Mouse (Mus musculus) gastrocnemius, postnatal 25 days (tissue): Measurements from ENCODE around the gene Col20a1. TPM values are rescaled to one million over a fixed set of nuclear protein-coding genes. Genes with fewer than 3 reads are reported as not detected.

ENCODE experiments used
- DNase-seq: peaks from one replicate; pipeline ENCODE4 v3.0.0; 2022
- total RNA-seq, 2 experiments: library from RNA; stranded (reverse); gene quantifications; 1 replicate in 1 of 2; 2 replicates in 1 of 2; pipeline ENCODE4 v1.2.3; 2021

Col20a1 gene
- total RNA-seq, 2 experiments from 2014 or later, result 2.3 to 2.9 TPM

- no peak for DNase-seq
Observed at GRCm38 (mm10) chr2:180995457-180995856, 9.1 kb downstream of the Col20a1 start.

- no peak for DNase-seq
Observed at GRCm38 (mm10) chr2:180996436-180996835, 10.1 kb downstream of the Col20a1 start.

- no peak for DNase-seq
Observed at GRCm38 (mm10) chr2:180996905-180997304, 10.6 kb downstream of the Col20a1 start.

GRCm38 (mm10) chr2:181007054-181007453 lies 20.7 kb downstream of the Col20a1 start:
- DNase-seq, result no peak

- DNase-seq, result no peak
Observed at GRCm38 (mm10) chr2:181008339-181008738, 22.0 kb downstream of the Col20a1 start.

- DNase-seq, result no peak
Observed at GRCm38 (mm10) chr2:181031406-181031934, 45.1 kb downstream of the Col20a1 start.

- no peak for DNase-seq
Observed at GRCm38 (mm10) chr2:181032407-181032806, 46.1 kb downstream of the Col20a1 start.

- DNase-seq, result no peak
Observed at GRCm38 (mm10) chr2:181033310-181033709, 47.0 kb downstream of the Col20a1 start.

- DNase-seq, result no peak
Observed at GRCm38 (mm10) chr2:181035186-181035585, 48.9 kb downstream of the Col20a1 start.

- no peak for DNase-seq
Observed at GRCm38 (mm10) chr2:181036561-181036960, 50.2 kb downstream of the Col20a1 start.

- no peak for DNase-seq
Observed at GRCm38 (mm10) chr2:181038644-181039355, 52.5 kb downstream of the Col20a1 start.

- no peak for DNase-seq
Observed at GRCm38 (mm10) chr2:181039356-181039680, 53.0 kb downstream of the Col20a1 start.

GRCm38 (mm10) chr2:181041941-181042340 lies 55.6 kb downstream of the Col20a1 start:
- no peak for DNase-seq

- DNase-seq, result no peak
Observed at GRCm38 (mm10) chr2:181042376-181042775, 56.0 kb downstream of the Col20a1 start.

GRCm38 (mm10) chr2:181043437-181043836 lies 57.1 kb downstream of the Col20a1 start, which contains the start of gene Chrna4:
Gene Chrna4 (minus strand): TSS chr2:181043546.
- DNase-seq, result peak; percentile 38

- no peak for DNase-seq
Observed at GRCm38 (mm10) chr2:181044001-181044400, 57.7 kb downstream of the Col20a1 start.

- DNase-seq, result no peak
Observed at GRCm38 (mm10) chr2:181048252-181048945, 62.1 kb downstream of the Col20a1 start.

GRCm38 (mm10) chr2:181048986-181049385 lies 62.7 kb downstream of the Col20a1 start:
- DNase-seq, result no peak

- no peak for DNase-seq
Observed at GRCm38 (mm10) chr2:181052171-181052570, 65.8 kb downstream of the Col20a1 start.

GRCm38 (mm10) chr2:181057341-181057740 lies 71.0 kb downstream of the Col20a1 start:
- no peak for DNase-seq

GRCm38 (mm10) chr2:181058193-181058592 lies 71.9 kb downstream of the Col20a1 start:
- no peak for DNase-seq

- peak; percentile 25 for DNase-seq
Observed at GRCm38 (mm10) chr2:181060127-181060526, 73.8 kb downstream of the Col20a1 start.

GRCm38 (mm10) chr2:181065827-181066226 lies 79.5 kb downstream of the Col20a1 start:
- no peak for DNase-seq
